Mouse (Mus musculus): Measurements from ENCODE around the gene Ube2f. TPM values are rescaled to one million over a fixed set of nuclear protein-coding genes. Genes with fewer than 3 reads are reported as not detected.

Gene Ube2f
- polyA plus RNA-seq, 2 experiments from 2014 or later: 85.2 to 93.4 TPM

- ATAC-seq: peak; percentile 71
These were observed 11.0 kb upstream of the Ube2f start for GRCm38 (mm10) chr1:91239112-91239511.

GRCm38 (mm10) chr1:91239800-91240199 lies 10.3 kb upstream of the Ube2f start:
- ATAC-seq: no peak

- ATAC-seq: no peak
These were observed 9.4 kb upstream of the Ube2f start for GRCm38 (mm10) chr1:91240685-91241084.

- ATAC-seq: no peak
These were observed 8.9 kb upstream of the Ube2f start for GRCm38 (mm10) chr1:91241249-91241648.

- no peak for ATAC-seq
These were observed 1.9 kb upstream of the Ube2f start for GRCm38 (mm10) chr1:91248242-91248641.

- no peak for ATAC-seq
These were observed 1.1 kb upstream of the Ube2f start for GRCm38 (mm10) chr1:91248970-91249369.

GRCm38 (mm10) chr1:91250415-91251147 lies 477 bp downstream of the Ube2f start:
- ATAC-seq: peak; percentile 2

- ATAC-seq: no peak
These were observed 1.1 kb downstream of the Ube2f start for GRCm38 (mm10) chr1:91251148-91251650.

- no peak for ATAC-seq
These were observed 1.8 kb downstream of the Ube2f start for GRCm38 (mm10) chr1:91251927-91252326.

- ATAC-seq: no peak
These were observed 7.8 kb downstream of the Ube2f start for GRCm38 (mm10) chr1:91257918-91258317.

- ATAC-seq: peak; percentile 66
These were observed 9.7 kb downstream of the Ube2f start for GRCm38 (mm10) chr1:91259794-91260193.

GRCm38 (mm10) chr1:91262508-91262907 lies 12.4 kb downstream of the Ube2f start:
- ATAC-seq: no peak

GRCm38 (mm10) chr1:91272260-91272659 lies 22.2 kb downstream of the Ube2f start:
- no peak for ATAC-seq

- no peak for ATAC-seq
These were observed 26.5 kb downstream of the Ube2f start for GRCm38 (mm10) chr1:91276581-91276980.

- ATAC-seq: no peak
These were observed 27.4 kb downstream of the Ube2f start for GRCm38 (mm10) chr1:91277480-91277879.

- peak; percentile 67 for ATAC-seq
These were observed 28.5 kb downstream of the Ube2f start for GRCm38 (mm10) chr1:91278410-91279119.

- ATAC-seq: peak; percentile 64
These were observed 29.0 kb downstream of the Ube2f start for GRCm38 (mm10) chr1:91279126-91279525.

- no peak for ATAC-seq
These were observed 32.5 kb downstream of the Ube2f start for GRCm38 (mm10) chr1:91282582-91282981.

- no peak for ATAC-seq
These were observed 39.3 kb downstream of the Ube2f start for GRCm38 (mm10) chr1:91289375-91289774.

- no peak for ATAC-seq
These were observed 42.2 kb downstream of the Ube2f start for GRCm38 (mm10) chr1:91292101-91292825.

GRCm38 (mm10) chr1:91295544-91295943 lies 45.4 kb downstream of the Ube2f start:
- no peak for ATAC-seq

- peak; percentile 97 for ATAC-seq
These were observed 48.0 kb downstream of the Ube2f start, which contains the start of gene Scly for GRCm38 (mm10) chr1:91297799-91298744. Gene Scly, plus strand, starts transcription at chr1:91298338.

Data from CD4-positive, CD25-positive, alpha-beta regulatory T cell, adult 4 months (primary cell).